In the genomic region with DNA sequence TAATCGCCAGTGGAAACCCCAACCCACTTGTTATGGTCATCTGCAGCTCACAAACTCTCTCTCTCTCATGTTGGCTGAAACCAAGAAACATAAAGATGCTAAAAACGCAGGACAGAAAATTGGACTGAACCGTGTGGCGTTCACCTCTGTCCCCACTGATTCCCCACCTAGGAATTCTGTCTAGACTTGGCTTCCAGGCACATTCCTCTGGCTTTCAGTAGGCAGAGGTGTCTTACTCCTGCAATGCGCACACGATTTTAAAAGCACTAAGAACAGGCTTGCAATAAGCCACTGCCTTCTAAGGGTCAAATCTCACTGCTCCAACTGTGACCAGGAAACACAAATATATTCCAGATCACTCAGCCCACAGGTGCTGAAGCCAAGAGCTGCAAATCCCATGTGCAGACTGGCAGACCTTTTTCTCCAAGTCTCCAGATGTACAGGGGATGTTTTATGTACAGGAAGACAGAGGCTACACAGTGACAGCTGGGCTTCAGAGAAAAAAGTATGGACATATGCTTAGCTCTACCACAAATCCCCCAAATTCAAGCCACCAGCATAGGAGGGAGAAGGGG, we compare ENCODE assay signal across 26 mouse cellular contexts.
DNase-seq lines count a peak whose midpoint lies in the region; ATAC-seq lines count a peak whose summit lies in the region.
"Had no signal": no experiment of that assay in that cellular context is flagged by ENCODE, and none has a peak within 500 bp of the region (broad histone marks: within the 10 kb centered on the region; RNA-seq: fewer than 3 reads in every experiment).

No protein-coding gene starts in this region.

- no peaks in the 10 kb centered on the region for H3K9me3 ChIP-seq in forebrain, embryonic 10.5 days
- no peaks in the 10 kb centered on the region for H3K9me3 ChIP-seq in forebrain, embryonic 16.5 days (ENCODE audit: control insufficient read depth, low read length)
- H3K9me3 ChIP-seq: forebrain, embryonic 13.5 days; hindbrain, embryonic 15.5 days; intestine, embryonic 15.5 days; midbrain, embryonic 15.5 days; neural tube, embryonic 13.5 days had no signal

- H3K27ac ChIP-seq in forebrain, embryonic 10.5 days, result 0 out of 2 replicates have a peak overlapping the region, but pooled peaks have one; percentile 9
- H3K27ac ChIP-seq in forebrain, embryonic 16.5 days (ENCODE audit: low read length), result no peak overlapping the region
- H3K27ac ChIP-seq: forebrain, embryonic 13.5 days; hindbrain, embryonic 15.5 days; intestine, embryonic 15.5 days; macrophage; midbrain, embryonic 15.5 days; neural tube, embryonic 13.5 days had no signal

- DNase-seq in forebrain, embryonic 10.5 days (ENCODE audit: extremely low spot score, low spot score), result no peak
- peak; percentile 5 for DNase-seq in Muller cell, postnatal 12 days (ENCODE audit: inconsistent ontology term)
- peak; percentile 18 for DNase-seq in hindlimb bud, embryonic 11.5 days (ENCODE audit: extremely low spot score, low read depth, low spot score)
- DNase-seq in mesoderm, embryonic 11.5 days (ENCODE audit: low read depth, low spot score), result peak; percentile 32
- no peak for DNase-seq in right cerebral cortex, postnatal 36 days (ENCODE audit: low spot score in 2 of 2)
- no peak for DNase-seq in cerebellum, postnatal 14 days
- DNase-seq: adrenal gland, adult 8-10 months; cerebellum, adult 11-12 months; cerebellum, postnatal 10 days; gastrocnemius, postnatal 14 days; heart, adult 11 months; kidney, adult 8-10 months; kidney, postnatal 10 days; retina, postnatal 1 day; right cerebral cortex, postnatal 25 days; thymus, postnatal 14 days had no signal

- no peak overlapping the region for H3K4me3 ChIP-seq in forebrain, embryonic 10.5 days
- H3K4me3 ChIP-seq in forebrain, embryonic 16.5 days (replicated peaks; ENCODE audit: low read length), result no peak overlapping the region
- H3K4me3 ChIP-seq: erythroblast, embryonic 14.5 days; forebrain, embryonic 13.5 days; hindbrain, embryonic 15.5 days; intestine, embryonic 15.5 days; midbrain, embryonic 15.5 days; neural tube, embryonic 13.5 days had no signal

- no peak for ATAC-seq in forebrain, embryonic 16.5 days
- ATAC-seq in megakaryocyte progenitor cell, adult 5-6 weeks (replicated peaks; ENCODE audit: poor library complexity), result no peak
- ATAC-seq: forebrain, embryonic 13.5 days; intestine, embryonic 15.5 days; midbrain, embryonic 15.5 days had no signal

- 51% methylated on average over 6 of the region's 6 CpGs for whole genome bisulfite sequencing in forebrain, embryonic 10.5 days
- WGBS in forebrain, embryonic 16.5 days, result 50% methylated on average over 6 of the region's 6 CpGs

- no peaks in the 10 kb centered on the region for H3K36me3 ChIP-seq in forebrain, embryonic 10.5 days (replicated peaks)
- H3K36me3 ChIP-seq in forebrain, embryonic 16.5 days (ENCODE audit: control insufficient read depth, insufficient read depth), result no peaks in the 10 kb centered on the region
- H3K36me3 ChIP-seq: hindbrain, embryonic 15.5 days; intestine, embryonic 15.5 days; midbrain, embryonic 15.5 days; neural tube, embryonic 13.5 days had no signal

- no peak overlapping the region for H3K4me2 ChIP-seq in forebrain, embryonic 16.5 days (ENCODE audit: low read length)
- H3K4me2 ChIP-seq: forebrain, embryonic 13.5 days; heart, embryonic 11.5 days; hindbrain, embryonic 15.5 days; intestine, embryonic 15.5 days; midbrain, embryonic 15.5 days; neural tube, embryonic 13.5 days had no signal

- peaks cover 11% of the 10 kb centered on the region for H3K4me1 ChIP-seq in forebrain, embryonic 10.5 days
- H3K4me1 ChIP-seq in forebrain, embryonic 16.5 days (replicated peaks; ENCODE audit: control insufficient read depth, insufficient read depth, low read length), result no peaks in the 10 kb centered on the region
- H3K4me1 ChIP-seq: forebrain, embryonic 13.5 days; hindbrain, embryonic 15.5 days; intestine, embryonic 15.5 days; midbrain, embryonic 15.5 days; neural tube, embryonic 13.5 days had no signal

- no peaks in the 10 kb centered on the region for H3K27me3 ChIP-seq in forebrain, embryonic 10.5 days (ENCODE audit: poor library complexity, severe bottlenecking)
- no peaks in the 10 kb centered on the region for H3K27me3 ChIP-seq in forebrain, embryonic 16.5 days (replicated peaks; ENCODE audit: control insufficient read depth, insufficient read depth, low read length)
- H3K27me3 ChIP-seq: forebrain, embryonic 13.5 days; hindbrain, embryonic 15.5 days; intestine, embryonic 15.5 days; midbrain, embryonic 15.5 days; neural tube, embryonic 13.5 days had no signal

- no peak overlapping the region for H3K9ac ChIP-seq in forebrain, embryonic 16.5 days (replicated peaks; ENCODE audit: low read depth, low read length)
- H3K9ac ChIP-seq: forebrain, embryonic 13.5 days; hindbrain, embryonic 15.5 days; intestine, embryonic 15.5 days; midbrain, embryonic 15.5 days; neural tube, embryonic 13.5 days had no signal

Comparison
In these comparisons a context has a peak if more than half of its experiments do, and no peak if none do; other contexts are left out.
1. DNase-seq: peak in Muller cell, postnatal 12 days (single experiment), hindlimb bud, embryonic 11.5 days (single experiment) and mesoderm, embryonic 11.5 days (single experiment); none in forebrain, embryonic 10.5 days (single experiment), right cerebral cortex, postnatal 36 days (0 of 2) and cerebellum, postnatal 14 days (0 of 2).